Mouse (Mus musculus): Measurements from ENCODE around the gene Abca4.

DNA sequence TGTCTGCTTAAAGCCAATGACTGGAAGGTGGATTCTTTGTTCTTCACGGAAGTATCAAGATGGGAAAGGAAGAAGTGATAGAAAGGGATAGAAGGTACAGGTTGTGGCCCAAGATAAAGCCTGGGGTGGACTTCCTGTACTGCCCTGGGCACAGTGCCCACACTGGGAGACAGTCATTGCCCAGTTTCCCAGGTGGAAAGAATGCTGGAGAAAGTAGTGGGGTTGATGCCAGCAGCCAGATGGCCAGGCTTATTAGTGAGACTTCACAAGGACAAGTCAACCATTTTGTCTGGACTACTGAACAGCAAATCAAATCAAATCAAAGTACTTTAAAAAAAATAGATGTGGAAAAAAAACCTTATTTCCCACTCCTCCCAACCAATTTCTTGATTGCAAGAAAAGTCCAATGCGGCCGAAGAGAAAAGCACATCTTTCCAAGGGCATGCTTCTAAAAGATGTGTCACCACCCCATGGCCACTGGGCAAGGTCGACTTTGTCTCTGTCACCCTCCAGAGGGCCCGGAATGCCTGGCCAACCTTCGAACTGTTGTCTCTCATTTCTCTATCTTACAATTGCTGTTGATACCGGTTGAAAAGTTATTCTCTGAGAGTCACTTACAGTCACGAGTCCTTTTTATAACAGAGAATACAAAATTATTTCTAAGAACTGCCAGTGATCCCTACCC, 132.6 kb downstream of the Abca4 start:
- TF ChIP-seq EP300 (optimal IDR thresholded peaks at IDR 0.05) (no peak), CTCF (IDR thresholded peaks at IDR 0.05; ENCODE audit: low read depth) (no peak)
